In genomic region chr11:85329167-85329894, GRCm38 (mm10) we compare ENCODE assay signal across 10 mouse cellular contexts. TPM values are rescaled to one million over a fixed set of nuclear protein-coding genes. Genes with fewer than 3 reads are reported as not detected.
A peak's percentile ranks its signal among the peaks of the same experiment; 100 is the strongest.
DNase-seq lines count a peak whose midpoint lies in the region; TF ChIP-seq lines count a peak whose summit lies in the region.
"Had no signal": no experiment of that assay in that cellular context is flagged by ENCODE, and none has a peak within 500 bp of the region (broad histone marks: within the 10 kb centered on the region; RNA-seq: fewer than 3 reads in every experiment).

No protein-coding gene starts in this region.

- no peak for TF ChIP-seq EP300 in heart, adult 2 months (IDR thresholded peaks at IDR 0.05; ENCODE audit: insufficient read depth, low read depth, low read length)

- no peak overlapping the region for H3K4me3 ChIP-seq in heart, adult 2 months
- no peak overlapping the region for H3K4me3 ChIP-seq in heart, embryonic 10.5 days
- H3K4me3 ChIP-seq: erythroblast, embryonic 14.5 days; heart, embryonic 15.5 days; myocyte had no signal

- H3K36me3 ChIP-seq in heart, adult 2 months (ENCODE audit: control insufficient read depth, insufficient read depth, low read length), result peaks cover 6% of the 10 kb centered on the region
- peaks cover 51% of the 10 kb centered on the region for H3K36me3 ChIP-seq in heart, embryonic 10.5 days

- no peak for TF ChIP-seq CTCF in heart, adult 2 months (IDR thresholded peaks at IDR 0.05)

- TF ChIP-seq POLR2A in heart, adult 2 months (IDR thresholded peaks at IDR 0.05; ENCODE audit: insufficient read depth, low read depth, low read length), result no peak

- peaks cover 4% of the 10 kb centered on the region; the same call in 1 of the 2 replicates for H3K79me2 ChIP-seq in heart, adult 2 months (replicated peaks; ENCODE audit: control insufficient read depth, insufficient read depth, low read length)

- intact Hi-C loops in heart, adult 2 months (cut with DNase I), result no loop called here

- no peaks in the 10 kb centered on the region for H3K27me3 ChIP-seq in heart, adult 2 months (ENCODE audit: control insufficient read depth, insufficient read depth, low read length)
- no peaks in the 10 kb centered on the region for H3K27me3 ChIP-seq in heart, embryonic 10.5 days (ENCODE audit: insufficient read depth, poor library complexity, severe bottlenecking)
- H3K27me3 ChIP-seq: heart, embryonic 15.5 days had no signal

- no peaks in the 10 kb centered on the region for H3K9me3 ChIP-seq in heart, embryonic 10.5 days
- H3K9me3 ChIP-seq: heart, embryonic 15.5 days had no signal

- DNase-seq in heart, adult 2 months, result peak; percentile 41 to 45
- no peak for DNase-seq in heart, embryonic 10.5 days (ENCODE audit: low spot score)
- DNase-seq in right cerebral cortex, postnatal 4 days, result peak; percentile 27
- no peak for DNase-seq in right cerebral cortex, postnatal 36 days (ENCODE audit: low spot score in 2 of 2)
- peak; percentile 43 to 61 for DNase-seq in heart, adult 9 months (ENCODE audit: low spot score in 2 of 2)
- DNase-seq in embryo, embryonic 10.5 days (ENCODE audit: low spot score), result no peak
- no peak for DNase-seq in c-Kit-positive CD71-positive TER-119-positive erythroid progenitor cells, embryonic 14.5 days (ENCODE audit: low spot score)

- H3K27ac ChIP-seq in heart, adult 2 months, result peak overlapping the region; percentile 42
- H3K27ac ChIP-seq in heart, embryonic 10.5 days, result no peak overlapping the region
- H3K27ac ChIP-seq: heart, embryonic 15.5 days had no signal

- no peak overlapping the region for H3K9ac ChIP-seq in heart, adult 2 months (ENCODE audit: low read depth, low read length)
- H3K9ac ChIP-seq: heart, embryonic 15.5 days had no signal

- H3K4me1 ChIP-seq in heart, adult 2 months (ENCODE audit: control insufficient read depth, insufficient read depth, low read length), result no peaks in the 10 kb centered on the region; the same call in 1 of the 2 replicates
- no peaks in the 10 kb centered on the region for H3K4me1 ChIP-seq in heart, embryonic 10.5 days
- H3K4me1 ChIP-seq: heart, embryonic 15.5 days had no signal

- WGBS in heart, adult 2 months, result 76% methylated on average over 7 of the region's 7 CpGs
- 94% methylated on average over 7 of the region's 7 CpGs for WGBS in heart, embryonic 10.5 days

RNA-seq across cellular contexts. Expression of gene Ppm1d, which starts 18.3 kb away (rescaled TPM):
- total RNA-seq in heart, adult 2 months (2021), result 10 to 100 TPM in 1 of 2 experiments, 1 to 10 TPM in 1; 6.8 to 10.2 TPM
- 2.9 and 5.7 TPM in 2 replicates for polyA plus RNA-seq in heart, adult 2 months (2012; rRNA removed)
- 15.0 and 17.7 TPM in 2 replicates for polyA plus RNA-seq in heart, embryonic 10.5 days (2016; fragmentation: Nextera tagmentation; extraction: Ambion mirVana)

RNA-seq across cellular contexts. Expression of gene Bcas3, which starts 23.6 kb away (rescaled TPM):
- total RNA-seq in heart, adult 2 months (2021), result 10 to 100 TPM; 36.0 to 40.4 TPM
- 23.0 and 26.6 TPM in 2 replicates for polyA plus RNA-seq in heart, adult 2 months (2012; rRNA removed)
- polyA plus RNA-seq in heart, embryonic 10.5 days (2016; fragmentation: Nextera tagmentation; extraction: Ambion mirVana), result 20.1 and 22.4 TPM in 2 replicates

Comparison
In these comparisons a context has a peak if more than half of its experiments do, and no peak if none do; other contexts are left out.
1. DNase-seq: peak in heart, adult 2 months (2 of 2), right cerebral cortex, postnatal 4 days (single experiment) and heart, adult 9 months (2 of 2); none in heart, embryonic 10.5 days (single experiment), right cerebral cortex, postnatal 36 days (0 of 2), embryo, embryonic 10.5 days (single experiment) and c-Kit-positive CD71-positive TER-119-positive erythroid progenitor cells, embryonic 14.5 days (single experiment).